Comparison of ENCODE assay signal across 8 mouse cellular contexts in genomic region chr2:152742435-152742834, GRCm38 (mm10). TPM values are rescaled to one million over a fixed set of nuclear protein-coding genes. Genes with fewer than 3 reads are reported as not detected.
DNase-seq lines count a peak whose midpoint lies in the region; ATAC-seq and TF ChIP-seq lines count a peak whose summit lies in the region.

No protein-coding gene starts in this region.

- DNase-seq in right cerebral cortex, postnatal 14 days, result peak; percentile 48
- DNase-seq in right cerebral cortex, adult 2 months (ENCODE audit: low spot score in 2 of 2), result no peak
- peak; percentile 67 to 80 for DNase-seq in heart, adult 2 months
- DNase-seq in kidney, adult 18-20 months, result peak; percentile 78

- peak; percentile 25; the same call in 1 of the 2 replicates for ATAC-seq in lung, embryonic 15.5 days (ENCODE audit: borderline replicate concordance, extremely low read depth, low FRiP score, low TSS enrichment)
- no peak for ATAC-seq in frontal cortex, adult (ENCODE audit: low TSS enrichment)

- no peaks in the 10 kb centered on the region for H3K9me3 ChIP-seq in lung, embryonic 15.5 days

- no peaks in the 10 kb centered on the region; the same call in 1 of the 2 replicates for H3K36me3 ChIP-seq in heart, adult 2 months (ENCODE audit: control insufficient read depth, insufficient read depth, low read length)
- H3K36me3 ChIP-seq in lung, embryonic 15.5 days, result no peaks in the 10 kb centered on the region
- H3K36me3 ChIP-seq in small intestine, adult 2 months (ENCODE audit: control insufficient read depth, insufficient read depth, low read length), result peaks cover 6% of the 10 kb centered on the region; the same call in 1 of the 2 replicates

- peak overlapping the region; percentile 37; the same call in 1 of the 2 replicates for H3K9ac ChIP-seq in heart, adult 2 months (ENCODE audit: low read depth, low read length)
- 0 out of 2 replicates have a peak overlapping the region, but pooled peaks have one; percentile 5 for H3K9ac ChIP-seq in lung, embryonic 15.5 days

- TF ChIP-seq EP300 in heart, adult 2 months (IDR thresholded peaks at IDR 0.05; ENCODE audit: insufficient read depth, low read depth, low read length), result peak; percentile 73; the same call in 1 of the 2 replicates

- no peak overlapping the region for H3K4me3 ChIP-seq in brown adipose tissue, adult 24 weeks (ENCODE audit: insufficient read depth, low read depth, low read length)
- no peak overlapping the region for H3K4me3 ChIP-seq in heart, adult 2 months
- no peak overlapping the region for H3K4me3 ChIP-seq in lung, embryonic 15.5 days
- no peak overlapping the region for H3K4me3 ChIP-seq in small intestine, adult 2 months (ENCODE audit: low read depth, low read length)

- peak overlapping the region; percentile 100 for H3K27ac ChIP-seq in brown adipose tissue, adult 24 weeks (replicated peaks; ENCODE audit: low read depth, low read length)
- peak overlapping the region; percentile 90 for H3K27ac ChIP-seq in heart, adult 2 months
- H3K27ac ChIP-seq in lung, embryonic 15.5 days, result peak overlapping the region; percentile 96
- peak overlapping the region; percentile 100 for H3K27ac ChIP-seq in small intestine, adult 2 months (ENCODE audit: insufficient read depth, low read depth, low read length)

- peak overlapping the region; percentile 40; the same call in 1 of the 2 replicates for H3K4me2 ChIP-seq in lung, embryonic 15.5 days

- no peaks in the 10 kb centered on the region for H3K79me2 ChIP-seq in heart, adult 2 months (replicated peaks; ENCODE audit: control insufficient read depth, insufficient read depth, low read length)

- TF ChIP-seq POLR2A in heart, adult 2 months (IDR thresholded peaks at IDR 0.05; ENCODE audit: insufficient read depth, low read depth, low read length), result no peak
- no peak for TF ChIP-seq POLR2A in small intestine, adult 2 months (IDR thresholded peaks at IDR 0.05; ENCODE audit: low read depth, low read length)

- peaks cover 12% of the 10 kb centered on the region for H3K4me1 ChIP-seq in brown adipose tissue, adult 24 weeks (ENCODE audit: control insufficient read depth, insufficient read depth, insufficient read length, low read length)
- H3K4me1 ChIP-seq in heart, adult 2 months (ENCODE audit: control insufficient read depth, insufficient read depth, low read length), result peaks cover 10% of the 10 kb centered on the region
- H3K4me1 ChIP-seq in lung, embryonic 15.5 days, result peaks cover 49% of the 10 kb centered on the region
- peaks cover 17% of the 10 kb centered on the region for H3K4me1 ChIP-seq in small intestine, adult 2 months (ENCODE audit: control insufficient read depth, insufficient read depth, insufficient read length, low read length)

- TF ChIP-seq CTCF in heart, adult 2 months (IDR thresholded peaks at IDR 0.05), result peak; percentile 69
- TF ChIP-seq CTCF in small intestine, adult 2 months (IDR thresholded peaks at IDR 0.05; ENCODE audit: extremely low read depth, insufficient read length, insufficient replicate concordance, low read depth, low read length), result peak; percentile 93

- 36% methylated on average over 10 of the region's 10 CpGs for WGBS in heart, adult 2 months
- WGBS in lung, embryonic 15.5 days, result 34% methylated on average over 10 of the region's 10 CpGs
- WGBS in small intestine, adult 2 months, result 16% methylated on average over 10 of the region's 10 CpGs

- intact Hi-C loops in heart, adult 2 months (cut with DNase I), result loop anchor here (1.0 to 2.0 kb wide), 2 partner anchors 24 to 46 kb away; no protein-coding TSS in a partner anchor

- no peaks in the 10 kb centered on the region for H3K27me3 ChIP-seq in heart, adult 2 months (ENCODE audit: control insufficient read depth, insufficient read depth, low read length)
- H3K27me3 ChIP-seq in lung, embryonic 15.5 days, result no peaks in the 10 kb centered on the region
- no peaks in the 10 kb centered on the region for H3K27me3 ChIP-seq in small intestine, adult 2 months (ENCODE audit: control insufficient read depth, insufficient read depth, low read length)

RNA-seq across cellular contexts. Expression of gene Id1, which starts 6.4 kb away (rescaled TPM):
- polyA plus RNA-seq in brown adipose tissue, adult 24 weeks (2012; ENCODE audit: insufficient read depth, insufficient read length, missing spikeins), result 48.0 and 59.8 TPM in 2 replicates
- 10 to 100 TPM; 56.5 to 59.8 TPM for total RNA-seq in heart, adult 2 months (2021)
- 74.7 and 113 TPM in 2 replicates for polyA plus RNA-seq in heart, adult 2 months (2012; rRNA removed)
- 134 and 143 TPM in 2 replicates for polyA plus RNA-seq in lung, embryonic 15.5 days (2015; fragmentation: Nextera tagmentation; extraction: Ambion mirVana)
- 585 and 916 TPM in 2 replicates for polyA plus RNA-seq in small intestine, adult 2 months (2012; rRNA removed)

RNA-seq across cellular contexts. Expression of gene Cox4i2, which starts 11.5 kb away (rescaled TPM):
- polyA plus RNA-seq in brown adipose tissue, adult 24 weeks (2012; ENCODE audit: insufficient read depth, insufficient read length, missing spikeins), result 6.3 and 8.7 TPM in 2 replicates
- total RNA-seq in heart, adult 2 months (2021), result 10 to 100 TPM; 12.1 to 18.0 TPM
- 12.0 and 13.2 TPM in 2 replicates for polyA plus RNA-seq in heart, adult 2 months (2012; rRNA removed)
- polyA plus RNA-seq in lung, embryonic 15.5 days (2015; fragmentation: Nextera tagmentation; extraction: Ambion mirVana), result 74.8 and 81.0 TPM in 2 replicates
- polyA plus RNA-seq in small intestine, adult 2 months (2012; rRNA removed), result 0.50 and 1.7 TPM in 2 replicates

RNA-seq across cellular contexts. Expression of gene Mcts2, which starts 55.6 kb away (rescaled TPM):
- 42.0 and 42.5 TPM in 2 replicates for polyA plus RNA-seq in brown adipose tissue, adult 24 weeks (2012; ENCODE audit: insufficient read depth, insufficient read length, missing spikeins)
- 10 to 100 TPM; 14.8 to 18.2 TPM for total RNA-seq in heart, adult 2 months (2021)
- polyA plus RNA-seq in heart, adult 2 months (2012; rRNA removed), result 8.6 and 12.1 TPM in 2 replicates
- 27.1 and 28.5 TPM in 2 replicates for polyA plus RNA-seq in lung, embryonic 15.5 days (2015; fragmentation: Nextera tagmentation; extraction: Ambion mirVana)
- 1.3 and 1.7 TPM in 2 replicates for polyA plus RNA-seq in small intestine, adult 2 months (2012; rRNA removed)

Comparison
In these comparisons a context has a peak if more than half of its experiments do, and no peak if none do; other contexts are left out.
1. DNase-seq: peak in right cerebral cortex, postnatal 14 days (single experiment), heart, adult 2 months (2 of 2) and kidney, adult 18-20 months (single experiment); none in right cerebral cortex, adult 2 months (0 of 2).
2. Peak in every context shown above with its lines, with median percentiles within 50 percentile points of each other: H3K27ac ChIP-seq.